Mouse (Mus musculus) liver, postnatal 0 days (tissue): Measurements from ENCODE around the gene Pip5kl1.

Experiments
- CTCF ChIP-seq: sonication (generic); IDR thresholded peaks from 2 replicates; pipeline ENCODE4 v1.5.1; 2016; ENCODE audit warnings: antibody characterized with exemption, low read depth
- EP300 ChIP-seq: IDR thresholded peaks from 2 replicates; pipeline ENCODE4 v1.6.1; 2016; ENCODE audit warnings: antibody characterized with exemption, low read depth, mild to moderate bottlenecking

DNA sequence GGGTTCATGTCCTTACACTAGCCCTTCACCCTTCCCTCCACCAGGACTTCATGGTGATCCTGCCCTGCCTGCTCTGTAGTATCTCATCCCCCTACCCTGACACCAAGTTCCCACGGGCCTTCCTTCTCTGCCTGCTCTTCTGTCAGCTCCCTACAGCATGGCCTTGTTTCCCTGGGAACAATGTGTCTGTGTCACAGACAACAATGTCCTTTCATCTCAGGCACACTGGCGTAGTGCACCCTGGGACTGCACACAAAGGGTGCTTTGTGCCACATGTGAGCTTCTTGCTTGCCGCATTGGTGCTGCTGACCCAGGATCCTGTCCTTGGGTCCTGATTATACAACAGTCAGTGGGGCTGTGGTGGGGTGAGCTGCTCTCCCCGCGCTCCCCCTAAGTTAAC lies 15.0 kb upstream of the Pip5kl1 start:
- TF ChIP-seq CTCF (no peak), EP300 (no peak)
